Mouse (Mus musculus) cerebellum, adult 18-20 months (tissue): Measurements from ENCODE around the gene Muc5ac.

Experiments
- DNase-seq, 2 experiments: peaks; one replicate each; pipeline ENCODE4 v3.0.0; 2021

The Muc5ac gene

DNA sequence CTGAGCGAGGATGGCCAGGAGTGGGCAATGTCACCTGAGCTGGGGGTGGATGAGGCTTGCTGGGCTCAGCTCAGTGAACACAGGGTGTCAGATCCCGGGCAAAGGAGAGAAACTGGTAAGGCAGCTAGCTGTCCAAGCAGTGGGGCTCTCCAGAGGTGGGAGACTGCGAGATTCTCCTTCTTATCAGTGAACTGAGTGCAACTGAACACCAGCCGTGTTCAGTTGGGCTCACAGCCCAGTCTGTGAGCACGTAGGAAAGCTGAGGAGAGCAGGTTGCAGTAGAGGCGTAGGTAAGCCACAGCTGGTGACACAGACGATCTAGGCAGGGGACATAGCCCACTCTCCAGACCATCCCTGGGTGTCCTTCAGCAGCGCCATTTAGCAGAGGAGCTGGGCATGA lies 47.7 kb downstream of the Muc5ac start:
- DNase-seq, result no peak

DNA sequence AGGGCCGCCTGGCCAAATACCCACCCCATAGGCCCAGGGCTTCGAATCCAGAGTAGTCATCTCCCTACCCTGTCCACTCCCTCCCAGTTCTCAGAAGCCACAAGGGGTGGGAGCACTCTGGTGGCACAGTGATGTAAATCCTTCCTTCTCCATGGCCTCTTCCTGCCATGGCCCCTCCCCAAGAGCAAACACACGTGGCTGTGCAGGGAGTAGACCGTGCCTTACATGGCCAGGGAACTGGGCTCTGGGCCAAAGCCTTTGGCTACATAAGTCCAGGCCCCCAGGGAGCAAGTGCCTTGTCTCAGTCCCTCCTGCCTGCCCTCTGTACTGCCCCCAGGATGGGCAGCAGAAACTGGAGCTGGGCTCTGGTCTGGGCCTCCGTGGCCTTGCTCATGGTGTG lies 50.0 kb downstream of the Muc5ac start, which contains the start of gene Muc5b:
Muc5b (plus strand) TSS at position 292 of the 400 bp plus-strand sequence.
- DNase-seq, result no peak

DNA sequence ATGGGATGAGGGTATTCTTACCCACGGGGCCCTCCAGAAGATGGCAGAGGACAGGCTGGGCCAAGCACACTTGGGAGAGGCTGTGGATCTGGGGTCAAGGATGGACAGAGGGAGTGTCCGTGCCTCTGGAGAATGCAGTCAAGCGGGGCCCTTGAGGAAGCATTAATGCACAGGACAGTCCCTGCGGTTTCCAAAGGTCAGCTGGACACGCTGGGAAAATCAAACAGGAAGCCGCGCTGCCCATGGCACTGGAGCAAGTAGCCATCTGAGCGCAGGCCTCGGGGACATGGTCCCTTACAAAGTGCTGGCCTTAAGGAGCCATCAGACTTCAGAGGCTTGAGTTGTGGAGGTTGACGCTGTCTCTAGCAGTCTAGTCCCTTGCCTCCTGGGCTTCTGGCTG lies 51.6 kb downstream of the Muc5ac start:
- DNase-seq, result no peak

DNA sequence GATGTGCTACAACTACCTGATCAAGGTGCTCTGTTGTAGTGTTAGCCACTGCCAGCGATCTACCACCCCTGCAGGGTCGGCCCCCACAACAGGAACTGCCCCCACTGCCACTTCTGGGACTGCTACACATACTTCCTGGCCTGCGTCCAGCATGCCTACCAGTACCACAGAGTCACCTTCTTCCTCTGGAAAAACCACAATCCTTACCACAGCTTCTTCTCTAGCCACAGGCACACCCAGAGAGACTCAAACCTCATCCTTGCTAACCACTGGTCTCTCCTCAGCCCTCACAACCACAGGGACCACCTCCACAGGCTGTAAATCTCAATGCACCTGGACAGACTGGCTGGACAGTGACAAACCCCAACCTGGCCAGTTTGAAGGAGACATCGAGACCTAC lies 72.3 kb downstream of the Muc5ac start:
- no peak for DNase-seq
